Mouse (Mus musculus) liver, postnatal 0 days (tissue): Measurements from ENCODE around the gene 1810062G17Rik.

Experiments
- CTCF ChIP-seq: sonication (generic); IDR thresholded peaks from 2 replicates; pipeline ENCODE4 v1.5.1; 2016; ENCODE audit warnings: antibody characterized with exemption, low read depth
- EP300 ChIP-seq: IDR thresholded peaks from 2 replicates; pipeline ENCODE4 v1.6.1; 2016; ENCODE audit warnings: antibody characterized with exemption, low read depth, mild to moderate bottlenecking

- TF ChIP-seq CTCF, result no peak
- TF ChIP-seq EP300, result no peak
Observed at GRCm38 (mm10) chr3:36455566-36455965, 20.2 kb upstream of the 1810062G17Rik start.
